Mouse (Mus musculus) lung, postnatal 0 days (tissue): ENCODE data around the gene Dcaf6. TPM values are rescaled to one million over a fixed set of nuclear protein-coding genes. Genes with fewer than 3 reads are reported as not detected.

Experiments
- ATAC-seq: fragments of 200-750 bp; cut with Nextera tagmentation; 2 replicates; pipeline ENCODE4 v1.8.0; 2017; ENCODE audit warnings: moderate library complexity
- DNase-seq: peaks from one replicate; pipeline ENCODE4 v3.0.0-alpha.2; 2016; ENCODE audit warnings: low spot score
- H3K27ac ChIP-seq: fragments of 300-500 bp; sonication (generic); 2 replicates; pipeline ENCODE4 v1.5.1; 2014; ENCODE audit warnings: antibody characterized with exemption, mild to moderate bottlenecking, low read length, mixed read lengths
- H3K27me3 ChIP-seq: fragments of 300-500 bp; sonication (generic); replicated peaks from 2 replicates; pipeline ENCODE4 v1.6.1; 2014; ENCODE audit warnings: low read length, mixed read lengths; ENCODE audit not compliant: insufficient read depth
- H3K36me3 ChIP-seq: fragments of 300-500 bp; sonication (generic); 2 replicates; pipeline ENCODE4 v1.6.1; 2014; ENCODE audit warnings: low read length, mixed read lengths; ENCODE audit not compliant: insufficient read depth
- H3K4me1 ChIP-seq: fragments of 300-500 bp; sonication (generic); 2 replicates; pipeline ENCODE4 v1.6.1; 2014; ENCODE audit warnings: antibody characterized with exemption, low read depth, low read length, mixed read lengths; ENCODE audit not compliant: insufficient read depth
- H3K4me2 ChIP-seq: fragments of 300-500 bp; sonication (generic); replicated peaks from 2 replicates; pipeline ENCODE4 v1.6.1; 2014; ENCODE audit warnings: low read depth, mild to moderate bottlenecking, low read length, moderate library complexity, mixed read lengths
- H3K4me3 ChIP-seq: fragments of 300-500 bp; sonication (generic); 2 replicates; pipeline ENCODE4 v1.5.1; 2014; ENCODE audit warnings: low read depth, low read length
- H3K9ac ChIP-seq: fragments of 300-500 bp; sonication (generic); replicated peaks from 2 replicates; pipeline ENCODE4 v1.6.1; 2014; ENCODE audit warnings: low read depth, mild to moderate bottlenecking
- H3K9me3 ChIP-seq: fragments of 300-500 bp; sonication (generic); 2 replicates; pipeline ENCODE4 v1.6.1; 2016; ENCODE audit warnings: low read length, mixed read lengths
- CTCF ChIP-seq: IDR thresholded peaks from 2 replicates; pipeline ENCODE4 v1.5.1; 2016; ENCODE audit warnings: antibody characterized with exemption, mild to moderate bottlenecking
- EP300 ChIP-seq: IDR thresholded peaks from 2 replicates; pipeline ENCODE4 v1.6.1; 2016; ENCODE audit warnings: antibody characterized with exemption, mild to moderate bottlenecking, control low read depth
- WGBS: fragments of 180-500 bp; shearing (Covaris S2); extraction: QIAGEN DNeasy Blood & Tissue Kit; methylation state at CpG from one replicate; pipeline ENCODE4 v1.1.7; 2014; 5-methylcytosine and 5-hydroxymethylcytosine counted together
- polyA plus RNA-seq: library from polyadenylated mRNA; unstranded; fragments of >200 nt; fragmentation: Nextera tagmentation; extraction: Ambion mirVana; gene quantifications from 2 replicates; pipeline ENCODE4 v1.2.1, GENCODE M21; 2015

Dcaf6 gene
- polyA plus RNA-seq, 1 experiment from 2014 or later: 22.3 TPM

GRCm38 (mm10) chr1:165461681-165462080, 1.4 kb upstream of the Dcaf6 start:
- Histone ChIP-seq H3K4me3 (peak overlapping the region; percentile 96), H3K4me2 (peak overlapping the region; percentile 76), H3K27me3 (no peaks in the 10 kb centered on the region), H3K9ac (peak overlapping the region; percentile 84), H3K9me3 (no peaks in the 10 kb centered on the region), H3K4me1 (peaks cover 4% of the 10 kb centered on the region; the same call in 1 of the 2 replicates), H3K36me3 (no peaks in the 10 kb centered on the region), H3K27ac (peak overlapping the region; percentile 92)
- TF ChIP-seq EP300 (no peak), CTCF (no peak)
- under 1% methylated on average over 9 of the region's 9 CpGs for WGBS
- ATAC-seq (no peak), DNase-seq (peak; percentile 36)

DNA sequence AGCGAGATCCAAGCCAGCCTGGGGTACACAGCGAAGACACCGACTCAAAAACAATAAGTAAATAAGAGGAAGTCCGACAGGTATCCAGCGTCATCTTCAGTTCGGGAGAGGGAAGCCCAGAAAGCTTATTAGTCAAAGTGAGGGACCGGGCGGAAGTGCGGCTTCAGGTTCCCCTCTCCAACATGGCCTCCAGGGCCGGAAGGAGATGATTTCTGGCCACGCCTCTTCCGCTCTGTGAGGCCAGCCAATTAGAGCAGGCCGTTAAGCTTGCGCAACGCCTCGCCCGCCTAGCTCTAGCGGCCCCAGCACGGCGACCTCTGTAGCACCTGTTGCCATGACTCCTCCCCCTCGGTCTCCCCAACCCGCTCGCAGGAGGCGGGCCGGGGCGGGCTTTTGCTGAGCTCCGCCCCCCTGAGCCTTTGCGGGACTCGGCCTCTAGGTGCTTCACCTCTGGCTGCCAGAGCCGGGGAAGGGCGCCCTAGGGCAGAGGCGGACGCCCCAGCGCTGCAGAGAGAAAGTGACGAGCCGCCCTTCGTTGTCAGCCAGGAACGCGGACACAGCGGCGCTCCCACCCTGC, 614 bp upstream of the Dcaf6 start:
- Histone ChIP-seq H3K4me3 (peak overlapping the region; percentile 96), H3K4me2 (peak overlapping the region; percentile 86), H3K36me3 (no peaks in the 10 kb centered on the region), H3K9me3 (no peaks in the 10 kb centered on the region), H3K27me3 (no peaks in the 10 kb centered on the region), H3K27ac (peak overlapping the region; percentile 97), H3K4me1 (peaks cover 4% of the 10 kb centered on the region; the same call in 1 of the 2 replicates), H3K9ac (peak overlapping the region; percentile 86)
- ATAC-seq (peak; percentile 94), DNase-seq (peak; percentile 100)
- peak; percentile 72 for TF ChIP-seq CTCF
- TF ChIP-seq EP300: peak; percentile 56
- WGBS: under 1% methylated on average over 41 of the region's 41 CpGs

- Histone ChIP-seq H3K4me3 (peak overlapping the region; percentile 96), H3K27ac (peak overlapping the region; percentile 97), H3K4me2 (peak overlapping the region; percentile 86), H3K4me1 (peaks cover under 1% of the 10 kb centered on the region; the same call in 1 of the 2 replicates), H3K9ac (peak overlapping the region; percentile 86), H3K9me3 (no peaks in the 10 kb centered on the region), H3K36me3 (no peaks in the 10 kb centered on the region), H3K27me3 (no peaks in the 10 kb centered on the region)
- DNase-seq (peak; percentile 73), ATAC-seq (peak; percentile 0; the same call in 1 of the 2 replicates)
- WGBS: under 1% methylated on average over 59 of the region's 60 CpGs
- TF ChIP-seq CTCF (no peak), EP300 (no peak)
Measured at GRCm38 (mm10) chr1:165459503-165460181, 633 bp downstream of the Dcaf6 start.

DNA sequence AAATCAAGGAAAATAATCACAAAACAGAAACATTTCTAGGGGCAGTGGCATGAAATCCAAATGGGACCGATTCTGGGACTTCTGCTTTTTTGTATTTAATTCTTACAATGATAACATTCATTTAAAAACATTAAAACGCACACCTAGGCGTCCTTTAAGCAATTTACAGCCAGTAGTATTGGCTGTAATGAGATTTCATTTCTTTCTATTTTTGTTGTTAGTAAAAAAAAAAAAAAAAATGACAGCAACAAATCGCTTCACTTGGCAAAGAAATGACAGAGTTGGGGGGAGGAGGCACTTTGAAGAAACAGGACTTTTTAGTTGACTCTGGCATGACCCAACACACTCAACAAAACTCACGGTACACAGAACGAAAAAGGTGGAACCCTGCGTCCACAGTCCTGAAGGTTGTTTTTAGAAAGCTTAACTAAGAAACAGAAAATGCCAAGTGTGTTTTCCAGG, 1.2 kb downstream of the Dcaf6 start:
- TF ChIP-seq CTCF: no peak
- peak; percentile 18; the same call in 1 of the 2 replicates for TF ChIP-seq EP300
- 16% methylated on average over 7 of the region's 7 CpGs for WGBS
- peak overlapping the region; percentile 96 for H3K4me3 ChIP-seq
- peak overlapping the region; percentile 86 for H3K4me2 ChIP-seq
- H3K9ac ChIP-seq: peak overlapping the region; percentile 86
- peak overlapping the region; percentile 97 for H3K27ac ChIP-seq
- no peaks in the 10 kb centered on the region for H3K9me3 ChIP-seq
- no peak for ATAC-seq
- no peak for DNase-seq
- no peaks in the 10 kb centered on the region; the same call in 1 of the 2 replicates for H3K4me1 ChIP-seq
- H3K27me3 ChIP-seq: no peaks in the 10 kb centered on the region
- H3K36me3 ChIP-seq: no peaks in the 10 kb centered on the region

DNA sequence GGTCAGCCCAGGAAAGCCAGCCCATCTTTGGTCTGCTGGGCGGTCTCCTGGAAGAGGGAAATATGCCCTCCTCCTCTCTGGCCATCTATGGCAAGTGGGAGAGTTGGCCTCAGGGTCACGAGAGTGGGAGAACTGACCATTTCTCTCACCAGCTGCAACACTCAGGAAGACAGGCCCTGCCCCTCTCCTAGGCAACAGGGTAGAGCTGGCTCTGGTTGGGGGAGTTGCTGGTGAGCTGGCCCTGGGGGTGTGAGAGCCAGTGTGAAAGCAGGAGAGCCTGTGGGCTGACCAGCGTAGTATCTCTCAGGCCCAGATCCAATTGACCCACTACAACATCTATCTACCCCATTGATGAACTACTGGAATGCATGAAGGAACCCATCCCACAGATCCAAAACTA, 18.6 kb downstream of the Dcaf6 start:
- Histone ChIP-seq H3K27me3 (no peaks in the 10 kb centered on the region), H3K9ac (no peak overlapping the region), H3K4me1 (no peaks in the 10 kb centered on the region), H3K4me2 (no peak overlapping the region), H3K27ac (no peak overlapping the region), H3K9me3 (no peaks in the 10 kb centered on the region), H3K36me3 (no peaks in the 10 kb centered on the region), H3K4me3 (no peak overlapping the region)
- TF ChIP-seq EP300: no peak
- TF ChIP-seq CTCF: no peak
- WGBS: 76% methylated on average over 3 of the region's 3 CpGs
- DNase-seq (no peak), ATAC-seq (no peak)

DNA sequence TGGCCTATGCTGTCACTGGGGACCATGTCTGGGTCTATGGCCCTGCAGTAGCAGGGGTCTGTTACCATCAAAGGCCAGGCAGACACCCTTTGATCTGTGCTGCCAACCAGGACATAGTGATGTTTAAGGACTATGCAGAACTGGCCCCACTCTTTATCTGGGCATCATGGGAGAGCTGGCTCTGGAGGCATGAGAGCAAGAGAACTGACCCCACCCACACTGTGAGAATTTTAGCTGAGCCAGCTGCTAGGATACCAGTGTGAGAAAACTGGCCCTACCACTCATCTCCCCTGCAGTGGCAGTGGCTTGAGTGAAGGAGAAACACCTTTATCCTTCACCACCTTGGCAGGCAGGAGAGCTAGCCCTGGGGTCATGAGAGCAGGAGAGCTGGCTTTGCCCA, 19.1 kb downstream of the Dcaf6 start:
- Histone ChIP-seq H3K27ac (no peak overlapping the region), H3K4me2 (no peak overlapping the region), H3K9me3 (no peaks in the 10 kb centered on the region), H3K9ac (no peak overlapping the region), H3K36me3 (no peaks in the 10 kb centered on the region), H3K4me3 (no peak overlapping the region), H3K4me1 (no peaks in the 10 kb centered on the region), H3K27me3 (no peaks in the 10 kb centered on the region)
- DNase-seq (no peak), ATAC-seq (no peak; the same call in 1 of the 2 replicates)
- TF ChIP-seq CTCF (no peak), EP300 (no peak)
